Mouse (Mus musculus): ENCODE results near the gene Lgsn.

DNA sequence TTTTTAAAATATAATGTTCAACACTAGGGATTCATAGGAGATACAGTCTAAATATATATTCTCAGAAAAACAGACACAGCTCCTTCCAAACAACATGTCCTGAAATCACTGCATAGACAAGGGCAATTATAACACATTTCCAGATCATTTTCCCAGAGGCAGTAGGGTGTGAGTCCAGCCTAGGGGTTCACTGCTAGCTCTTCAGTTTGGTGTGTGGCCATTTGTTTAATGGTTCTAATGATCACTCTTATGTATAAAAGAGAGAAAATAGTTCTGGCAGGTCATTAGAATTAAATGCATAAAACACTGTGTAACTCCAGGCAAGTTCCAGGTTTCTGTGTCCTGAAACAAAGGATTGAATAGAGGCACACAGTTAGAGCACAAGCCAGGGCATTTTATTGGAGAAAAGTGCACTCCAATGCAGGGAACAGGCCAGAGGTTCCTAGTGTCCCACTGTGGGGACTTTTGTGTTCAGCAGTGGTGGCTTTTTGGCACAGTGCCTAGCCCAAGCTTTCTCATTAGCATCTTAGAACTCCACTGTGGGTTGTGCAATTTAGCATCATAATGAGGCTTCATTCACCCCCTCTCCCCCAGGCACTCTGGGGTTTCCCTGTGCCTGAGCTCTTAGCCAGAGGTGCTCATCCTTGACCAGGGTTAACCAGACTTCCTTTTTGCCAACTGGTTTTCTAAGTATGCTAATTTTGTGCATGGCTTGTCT, 57.3 kb downstream of the Lgsn start:
- TF ChIP-seq POLR2A (IDR thresholded peaks at IDR 0.05; ENCODE audit: borderline replicate concordance, control insufficient read depth, low read depth, low read length) (no peak), CTCF (IDR thresholded peaks at IDR 0.05; ENCODE audit: control insufficient read depth, insufficient read depth, low read length) (no peak)
